Mouse (Mus musculus): ENCODE results near the gene Meltf.

Meltf gene

GRCm38 (mm10) chr16:31896971-31897774, 18.6 kb downstream of the Meltf start:
- peak; percentile 75 for DNase-seq

GRCm38 (mm10) chr16:31898546-31899326, 20.1 kb downstream of the Meltf start:
- DNase-seq: no peak

- no peak for DNase-seq
Observed at GRCm38 (mm10) chr16:31901886-31902285, 23.3 kb downstream of the Meltf start.

- no peak for DNase-seq
Observed at GRCm38 (mm10) chr16:31903239-31903638, 24.6 kb downstream of the Meltf start.

GRCm38 (mm10) chr16:31905331-31905730, 26.7 kb downstream of the Meltf start:
- no peak for DNase-seq

- DNase-seq: no peak
Observed at GRCm38 (mm10) chr16:31905891-31906825, 27.5 kb downstream of the Meltf start.

GRCm38 (mm10) chr16:31906896-31907295, 28.3 kb downstream of the Meltf start:
- no peak for DNase-seq

- no peak for DNase-seq
Observed at GRCm38 (mm10) chr16:31908959-31909358, 30.3 kb downstream of the Meltf start.

GRCm38 (mm10) chr16:31910281-31910847, 31.8 kb downstream of the Meltf start:
- no peak for DNase-seq

GRCm38 (mm10) chr16:31917776-31918175, 39.2 kb downstream of the Meltf start:
- no peak for DNase-seq

- peak; percentile 85 for DNase-seq
Observed at GRCm38 (mm10) chr16:31918248-31918724, 39.7 kb downstream of the Meltf start.

- DNase-seq: no peak
Observed at GRCm38 (mm10) chr16:31924368-31924767, 45.8 kb downstream of the Meltf start.

GRCm38 (mm10) chr16:31926091-31926490, 47.5 kb downstream of the Meltf start:
- no peak for DNase-seq

- DNase-seq: no peak
Observed at GRCm38 (mm10) chr16:31926547-31927182, 48.1 kb downstream of the Meltf start.

GRCm38 (mm10) chr16:31927412-31927811, 48.8 kb downstream of the Meltf start:
- DNase-seq: no peak

GRCm38 (mm10) chr16:31931330-31931729, 52.7 kb downstream of the Meltf start:
- peak; percentile 51 for DNase-seq

- DNase-seq: peak; percentile 61
Observed at GRCm38 (mm10) chr16:31932255-31932654, 53.6 kb downstream of the Meltf start.

- peak; percentile 98 for DNase-seq
Observed at GRCm38 (mm10) chr16:31932840-31933697, 54.5 kb downstream of the Meltf start.

- peak; percentile 90 for DNase-seq
Observed at GRCm38 (mm10) chr16:31933751-31934549, 55.3 kb downstream of the Meltf start, which contains the start of gene Pigz. TSS of gene Pigz (plus strand) at chr16:31933851.

- DNase-seq: no peak
Observed at GRCm38 (mm10) chr16:31934550-31935010, 56.0 kb downstream of the Meltf start.
